Mouse (Mus musculus) neutrophil, adult 5-6 weeks (primary cell): ENCODE measurements around the gene Mdk. TPM values are rescaled to one million over a fixed set of nuclear protein-coding genes. Genes with fewer than 3 reads are reported as not detected.

Source experiments
- ATAC-seq: fragments of 151-379, 151-347 bp; 2 replicates; pipeline ENCODE4 v1.8.0; 2017; ENCODE audit warnings: mild to moderate bottlenecking, moderate TSS enrichment; ENCODE audit not compliant: insufficient number of reproducible peaks, poor library complexity, low FRiP score, severe bottlenecking; ENCODE audit errors: extremely low read depth
- total RNA-seq: library from RNA; stranded (forward); fragments of 200-1000 nt; gene quantifications from 2 replicates; pipeline ENCODE4 v1.2.3, GENCODE M21; 2017

Mdk gene
- total RNA-seq, 1 experiment from 2014 or later, result 1.3 TPM

DNA sequence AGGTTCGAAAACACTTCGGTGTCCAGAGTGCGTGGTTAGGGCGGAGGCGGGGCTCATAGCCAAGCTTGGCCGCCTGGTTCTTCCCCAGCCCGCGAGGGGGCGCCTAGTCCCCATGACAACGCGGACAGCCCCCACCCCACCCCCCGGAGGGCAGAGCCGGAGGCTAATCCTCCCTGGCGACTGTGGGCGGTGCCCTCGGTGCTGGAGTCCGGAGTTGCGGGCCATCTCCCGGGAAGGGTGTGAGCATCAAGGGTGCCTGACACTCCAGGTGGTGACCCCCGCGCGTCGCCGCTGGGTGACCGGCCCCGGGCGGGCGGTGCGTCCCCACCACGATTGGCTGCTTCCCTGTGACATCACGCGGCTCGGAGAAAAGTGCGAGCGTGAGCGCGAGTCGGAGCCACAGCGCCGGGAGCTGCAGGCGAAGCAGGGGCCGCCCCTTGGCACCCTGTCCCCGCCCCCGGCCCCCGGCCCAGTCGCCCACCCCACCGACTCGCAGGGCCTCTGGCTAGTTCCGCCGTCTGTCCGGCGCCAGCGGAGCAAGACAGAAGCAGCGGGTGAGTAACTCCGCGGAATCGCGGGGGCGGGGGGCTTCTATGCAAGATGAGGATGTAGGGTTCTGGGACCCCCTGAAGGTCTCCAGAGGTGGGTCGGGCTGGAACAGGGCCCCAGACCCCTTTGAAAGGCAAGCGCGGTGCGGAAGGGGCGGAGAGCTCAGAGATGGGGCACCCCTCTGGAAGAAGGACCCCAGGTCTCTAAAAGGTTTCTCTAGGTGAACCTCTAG lies 10.1 kb downstream of the Mdk start:
- no peak for ATAC-seq

DNA sequence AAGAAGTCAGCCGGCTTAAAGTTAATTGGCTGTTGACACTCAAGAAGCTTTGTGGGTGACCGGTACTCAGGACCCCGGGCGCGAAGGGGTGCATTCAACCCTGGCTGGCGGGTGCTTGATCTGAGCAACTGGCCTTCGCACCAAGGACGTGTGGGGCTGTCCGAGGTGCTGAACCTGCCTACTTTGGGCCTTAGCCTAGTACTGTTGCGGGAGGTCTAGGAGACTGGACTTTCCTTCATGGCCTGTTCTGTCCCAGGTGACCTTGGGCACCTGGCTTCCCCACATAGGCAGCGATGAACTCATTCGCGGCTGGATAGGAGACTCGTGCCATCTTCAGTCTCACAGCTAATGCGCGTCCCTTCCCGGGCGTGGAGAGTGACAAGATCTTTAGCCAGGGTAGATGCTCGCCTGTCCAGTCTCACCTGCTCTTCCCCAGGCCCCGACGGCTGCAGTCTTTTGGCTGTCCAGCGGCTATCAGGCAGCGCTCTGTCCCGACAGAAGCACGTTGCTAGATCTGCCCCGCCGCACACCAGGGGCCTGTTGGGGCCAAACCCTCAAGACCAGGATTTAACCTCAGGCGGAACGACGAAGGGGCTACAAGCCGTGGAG lies 10.8 kb downstream of the Mdk start:
- ATAC-seq, result no peak

DNA sequence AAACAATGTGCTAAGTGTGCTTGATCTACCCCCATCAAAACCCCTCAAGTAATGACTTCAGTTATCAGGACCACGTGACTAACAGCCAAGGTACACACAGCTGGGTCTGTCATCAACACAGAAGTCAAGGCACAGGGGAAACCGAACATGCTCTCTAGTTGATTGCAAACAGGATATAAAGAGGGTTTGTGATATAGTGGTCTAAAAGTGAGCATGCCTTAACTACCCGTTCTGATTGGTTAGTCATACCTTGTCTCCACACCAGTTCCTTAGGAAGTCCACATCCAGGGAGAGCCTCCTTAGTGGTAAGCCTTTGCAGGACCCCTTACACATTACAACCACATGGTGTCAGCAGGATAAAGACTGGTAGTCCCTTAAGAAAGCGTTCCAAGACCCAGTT lies 12.0 kb downstream of the Mdk start:
- ATAC-seq, result no peak

DNA sequence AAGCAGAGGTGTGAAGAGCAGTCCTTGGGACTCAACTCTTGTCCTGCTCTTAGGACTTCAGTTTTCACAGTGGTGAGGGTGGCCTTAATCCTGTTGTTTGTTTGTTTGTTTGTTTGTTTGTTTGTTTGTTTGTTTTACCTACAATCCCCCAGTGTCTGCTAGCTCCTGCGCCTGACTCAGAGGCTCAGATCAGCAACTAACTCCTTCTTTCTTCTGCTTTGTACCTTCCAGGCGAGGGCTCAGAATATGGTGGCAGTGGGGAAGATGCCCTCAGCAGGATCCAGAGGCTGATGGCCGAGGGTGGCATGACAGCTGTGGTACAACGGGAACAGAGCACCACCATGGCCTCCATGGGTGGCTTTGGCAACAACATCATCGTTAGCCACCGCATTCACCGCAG lies 15.0 kb downstream of the Mdk start:
- no peak for ATAC-seq

DNA sequence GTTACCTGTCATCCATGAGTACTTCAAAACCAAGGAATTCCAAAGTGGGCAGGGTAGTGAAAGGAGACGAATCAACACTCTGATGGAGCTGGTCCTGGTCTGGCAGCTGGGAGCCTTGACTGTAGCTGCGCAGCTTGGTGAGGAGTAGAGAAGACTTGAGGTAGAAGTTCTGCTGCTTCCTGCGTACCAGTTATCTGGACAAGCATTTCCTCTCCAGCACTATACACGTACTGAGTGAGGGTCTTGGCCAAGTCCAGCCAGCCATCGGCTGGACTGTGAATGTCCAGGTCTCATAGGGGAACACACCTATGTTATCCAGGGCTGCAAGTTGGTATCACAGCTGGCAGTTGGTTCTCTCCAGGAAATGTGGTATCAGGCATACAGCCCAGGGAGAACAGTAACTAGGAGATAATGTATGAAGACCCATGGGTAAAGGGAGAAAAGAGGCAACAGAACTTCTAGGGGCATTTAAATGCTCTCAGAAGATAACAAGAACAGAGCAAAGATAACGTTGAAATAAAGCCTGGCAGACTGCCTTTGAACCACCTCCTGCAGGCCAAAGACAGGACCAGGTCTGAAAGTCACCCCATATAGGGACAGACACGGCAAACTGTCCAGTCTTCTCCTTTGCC lies 15.6 kb downstream of the Mdk start:
- ATAC-seq, result no peak

DNA sequence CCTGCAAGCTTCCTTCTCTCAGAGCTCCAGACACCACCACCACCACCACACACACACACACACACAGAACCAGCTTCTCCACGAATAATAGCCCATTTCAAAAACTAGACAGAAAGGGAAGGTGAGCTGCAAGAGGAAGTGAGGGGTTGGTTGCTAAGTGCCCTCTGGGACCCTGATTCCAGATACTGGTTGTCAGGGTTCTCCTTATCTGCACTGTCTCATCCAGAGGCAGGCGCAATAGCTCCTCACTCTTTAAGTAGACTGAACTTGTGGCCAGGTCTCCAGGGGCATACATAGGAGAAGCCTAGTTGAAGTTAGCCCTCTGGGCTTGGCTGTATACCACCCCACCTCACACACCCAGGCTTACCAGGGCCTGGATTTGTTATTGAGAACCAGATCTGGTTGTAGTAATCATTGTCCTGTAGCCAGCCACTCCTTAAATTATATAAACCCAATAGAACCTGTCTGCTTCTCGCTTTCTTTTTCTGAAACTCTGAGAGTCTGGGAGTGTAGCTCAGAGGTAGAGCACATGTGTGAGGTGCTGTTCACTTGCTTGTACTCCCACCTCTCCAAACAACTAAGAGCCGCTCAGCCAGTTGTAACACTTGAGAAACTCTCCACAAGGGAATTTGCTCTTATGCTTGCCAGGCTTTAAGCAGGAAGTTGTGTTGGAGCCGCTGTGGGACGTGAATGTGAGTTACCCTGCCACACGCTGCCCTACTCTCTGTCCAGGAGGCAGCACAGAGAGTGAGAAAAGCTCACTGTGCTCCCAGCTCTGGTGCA lies 18.6 kb downstream of the Mdk start:
- ATAC-seq, result no peak

DNA sequence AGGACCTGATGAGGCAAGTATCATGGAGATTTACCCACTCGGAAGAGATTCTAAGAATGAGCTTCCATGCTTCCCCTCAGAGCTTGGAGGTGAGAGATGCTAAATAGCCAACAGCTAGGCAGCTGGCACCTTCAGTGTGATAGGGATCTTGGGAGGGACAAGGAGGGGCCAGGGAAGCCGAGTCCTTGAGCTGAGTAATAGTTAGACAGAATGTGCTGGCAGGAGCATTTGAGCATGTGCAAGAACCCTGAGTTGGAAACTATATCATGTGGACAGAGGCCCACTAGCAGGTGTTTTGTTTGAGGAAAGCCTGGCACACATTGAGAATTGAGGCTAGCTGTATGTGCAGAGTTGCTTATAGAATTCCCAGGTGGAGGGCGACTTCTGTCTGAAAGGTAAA lies 19.5 kb downstream of the Mdk start:
- ATAC-seq, result no peak

DNA sequence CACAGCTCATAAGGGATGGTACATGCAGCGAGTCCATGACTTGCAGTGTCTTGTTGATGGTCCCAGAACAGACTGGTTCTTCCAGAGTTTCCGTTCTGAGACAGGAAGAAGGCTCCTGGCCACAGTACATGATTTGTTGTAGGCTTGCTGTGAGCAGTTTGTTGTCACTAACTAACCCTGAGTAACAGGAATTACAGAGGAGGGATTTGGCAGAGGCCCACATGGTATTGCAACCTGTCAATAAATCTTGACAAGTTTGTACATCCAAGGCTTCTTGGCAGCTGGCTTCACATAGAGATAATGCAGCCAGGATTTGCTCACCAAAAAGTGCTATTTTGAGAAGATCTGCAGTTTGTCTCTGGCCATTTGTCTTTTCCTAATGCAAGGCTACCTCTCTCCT lies 26.0 kb downstream of the Mdk start:
- ATAC-seq, result no peak

DNA sequence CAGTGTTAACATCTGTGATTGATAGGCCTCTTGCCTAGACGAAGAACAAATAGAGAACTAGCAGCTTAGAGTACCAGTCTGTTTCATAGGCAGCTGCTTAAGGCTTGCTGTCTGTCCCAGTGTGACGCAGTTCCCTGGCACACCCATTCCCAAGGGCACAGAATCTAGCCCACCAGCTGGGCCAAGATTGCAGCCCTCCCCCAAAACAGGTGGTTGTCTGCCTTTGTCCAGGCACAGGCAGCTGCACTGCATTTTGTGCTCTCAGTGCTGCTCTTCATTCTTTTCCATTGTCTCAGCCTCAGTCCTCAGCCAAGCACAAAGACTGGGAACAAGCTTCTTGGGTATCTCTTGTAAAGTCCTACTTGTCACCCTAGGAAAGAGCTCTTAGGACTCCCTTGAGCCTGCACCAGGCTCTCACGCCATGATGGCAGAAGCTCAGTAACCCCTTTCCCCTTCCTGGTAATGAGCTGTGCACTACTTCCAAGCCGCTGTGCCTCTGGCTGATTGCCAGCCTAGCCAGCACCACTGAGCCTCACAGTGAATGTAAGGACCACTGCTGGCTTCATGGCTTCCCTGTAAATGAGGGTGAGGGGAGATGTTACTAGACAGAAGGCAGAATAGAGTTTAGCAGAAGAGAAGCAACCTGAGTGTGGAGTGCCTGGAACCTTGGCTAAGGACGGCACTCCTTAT lies 27.3 kb downstream of the Mdk start:
- no peak for ATAC-seq

DNA sequence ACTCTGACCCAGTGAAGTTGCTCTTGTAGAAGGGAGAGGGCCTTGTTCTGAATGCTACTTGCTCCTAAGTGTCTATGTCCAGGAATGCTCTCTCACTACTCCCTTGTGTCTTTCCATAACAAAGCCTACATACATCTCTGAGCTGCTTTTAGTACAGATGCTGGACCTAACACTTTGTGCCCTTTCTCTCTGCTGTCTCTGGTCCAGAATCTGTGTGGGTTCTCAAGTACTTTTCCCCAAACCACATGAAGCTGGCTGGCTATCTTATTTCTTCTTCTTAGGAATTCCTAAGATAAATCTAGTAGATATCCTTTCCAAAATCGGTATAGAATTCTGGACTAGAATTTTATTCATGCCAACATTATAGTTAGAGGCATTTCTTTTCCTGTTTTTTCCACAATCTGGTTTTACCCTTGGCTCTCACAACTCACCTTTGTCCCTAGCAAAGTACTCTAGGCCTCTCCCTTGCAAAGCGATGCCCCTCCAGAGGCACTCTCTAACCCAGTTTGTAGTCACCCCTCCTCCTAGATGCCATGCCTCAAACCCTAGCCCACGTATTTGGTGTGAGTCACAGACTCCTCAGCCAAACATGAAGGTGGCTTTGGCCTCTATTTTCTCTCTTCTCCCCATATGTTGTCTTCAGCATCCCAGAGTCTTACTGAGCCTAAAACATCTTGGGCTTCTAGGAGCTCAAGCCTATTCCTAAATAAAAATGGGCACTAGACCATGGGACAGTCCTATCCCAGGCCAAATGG lies 28.7 kb downstream of the Mdk start:
- no peak for ATAC-seq

DNA sequence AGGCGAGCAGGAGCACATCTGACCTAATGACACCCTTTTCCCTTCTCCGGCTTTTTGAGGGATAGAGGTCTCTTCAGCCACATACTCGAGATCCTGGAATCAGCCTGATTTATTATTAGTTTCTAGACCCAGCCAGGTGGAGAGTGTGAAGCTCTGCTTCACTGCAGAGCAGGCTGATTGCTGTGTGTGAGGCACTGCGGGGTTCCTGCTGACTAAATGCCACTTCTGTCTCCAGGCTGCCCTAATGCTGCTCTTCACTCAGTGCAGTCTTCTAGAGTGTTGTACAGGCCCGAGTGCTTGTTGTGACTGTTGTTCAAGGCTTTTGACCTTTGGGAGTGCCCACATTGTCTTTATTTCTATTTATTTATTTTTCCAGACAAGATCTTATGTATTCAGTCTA lies 29.8 kb downstream of the Mdk start:
- ATAC-seq, result no peak

DNA sequence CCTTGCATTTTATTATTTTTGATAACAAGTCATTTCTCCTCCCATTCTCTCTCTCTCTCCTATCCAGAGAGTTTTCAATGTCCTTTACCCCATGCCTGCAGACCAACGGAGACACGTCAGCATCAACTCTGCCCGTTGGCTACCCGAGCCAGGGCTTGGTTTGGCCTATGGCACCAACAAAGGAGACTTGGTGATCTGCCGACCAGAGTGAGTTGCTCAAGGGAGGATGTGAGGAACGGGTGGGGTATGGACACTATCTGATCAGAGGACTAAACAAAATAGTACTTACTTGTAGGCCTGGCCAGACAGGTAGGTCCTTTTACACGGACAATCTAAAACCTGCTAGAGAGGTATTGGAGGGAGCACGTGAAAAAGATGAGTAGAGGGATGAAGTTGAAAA lies 31.7 kb downstream of the Mdk start:
- no peak for ATAC-seq

DNA sequence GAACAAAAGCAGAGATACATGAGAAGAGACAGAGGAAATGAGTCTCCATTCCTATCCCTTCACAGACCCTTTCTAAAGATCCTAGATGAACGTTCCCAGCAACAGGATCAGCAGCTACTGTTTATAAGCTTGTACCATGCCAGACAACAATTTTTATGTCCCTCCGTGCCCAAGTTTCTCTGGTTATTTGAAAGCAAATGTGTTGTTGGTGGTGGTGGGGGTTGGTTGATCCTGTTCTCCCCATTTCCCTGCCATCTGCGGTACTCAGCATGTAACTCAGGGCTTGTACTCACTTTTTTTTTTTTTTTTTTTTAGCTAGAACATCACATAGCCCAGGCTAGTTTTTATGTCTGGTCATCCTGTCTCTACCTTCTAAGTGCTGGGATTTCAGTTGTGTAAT lies 33.0 kb downstream of the Mdk start:
- no peak for ATAC-seq

DNA sequence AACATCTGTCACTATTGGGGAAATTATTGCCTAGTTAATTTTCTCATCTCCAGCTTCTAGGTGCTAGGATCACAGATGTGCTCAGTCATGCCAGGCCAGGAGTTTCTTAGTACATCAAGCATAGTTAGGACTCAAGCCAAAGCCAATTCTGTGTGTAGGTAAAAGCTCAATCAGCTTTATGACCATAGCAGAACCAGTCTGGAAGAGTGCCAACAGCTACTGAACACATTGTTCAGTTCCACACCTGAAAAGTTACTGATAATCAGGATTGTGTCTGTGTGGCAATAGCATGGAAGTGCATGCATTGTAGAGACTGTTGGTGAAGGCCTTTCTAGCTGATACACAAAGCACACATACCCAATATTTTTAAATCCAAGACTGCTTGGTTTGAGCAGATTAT lies 34.1 kb downstream of the Mdk start:
- ATAC-seq, result no peak

DNA sequence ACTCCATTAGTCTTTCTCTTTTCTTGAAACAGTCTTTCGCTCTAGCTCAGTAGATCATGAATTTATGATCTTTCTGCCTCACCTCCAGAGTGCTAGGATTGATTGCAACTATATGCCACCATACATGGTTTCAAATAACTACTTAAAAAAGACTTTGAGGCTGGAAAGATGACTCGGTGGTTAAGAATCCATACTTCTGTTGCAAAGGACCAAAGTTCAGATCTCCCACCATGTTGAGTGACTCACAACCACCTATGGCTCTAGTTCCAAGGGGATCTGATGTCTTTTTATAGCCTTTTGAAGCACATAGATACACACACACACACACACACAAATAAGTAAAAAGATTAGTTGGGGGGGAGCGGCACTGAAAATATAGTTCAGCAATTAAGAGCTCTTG lies 36.7 kb downstream of the Mdk start:
- no peak for ATAC-seq

DNA sequence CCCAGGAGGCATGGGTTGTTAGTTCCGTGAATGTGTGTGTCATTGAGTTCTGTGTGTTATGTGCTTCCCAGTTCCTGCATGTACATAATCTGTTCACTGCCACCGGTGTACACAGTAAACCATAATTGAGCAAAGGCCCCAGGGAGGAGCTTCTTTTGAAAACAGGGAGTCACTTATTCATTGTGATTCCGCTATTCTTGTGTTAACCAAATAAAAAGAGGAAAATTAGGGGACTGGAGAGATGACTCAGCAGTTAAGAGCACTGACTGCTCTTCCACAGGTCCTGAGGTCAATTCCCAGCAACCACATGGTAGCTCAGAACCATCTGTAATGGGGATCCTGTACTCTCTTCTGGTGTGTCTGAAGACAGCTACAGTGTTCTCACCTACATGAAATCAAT lies 37.4 kb downstream of the Mdk start:
- ATAC-seq, result no peak

DNA sequence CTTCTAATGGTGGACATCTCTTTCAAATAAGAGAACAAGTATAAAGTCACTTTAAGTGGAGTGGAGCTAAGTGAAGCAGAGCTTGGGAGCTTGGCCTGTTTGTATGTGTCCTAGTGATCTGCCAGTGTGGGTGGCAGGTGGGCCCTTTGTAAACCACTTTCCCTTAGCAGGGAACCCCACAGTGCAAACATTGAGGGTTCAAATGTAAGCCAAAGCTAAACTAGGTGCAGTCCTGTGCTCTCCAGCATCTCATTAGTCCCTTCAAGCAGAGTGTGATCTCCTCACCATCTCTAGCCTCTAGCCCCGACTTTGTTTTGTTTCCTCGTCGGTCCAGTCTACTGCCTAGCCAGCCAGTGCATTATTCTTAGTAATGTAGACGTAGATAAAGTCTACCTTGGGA lies 47.5 kb downstream of the Mdk start:
- ATAC-seq, result no peak

DNA sequence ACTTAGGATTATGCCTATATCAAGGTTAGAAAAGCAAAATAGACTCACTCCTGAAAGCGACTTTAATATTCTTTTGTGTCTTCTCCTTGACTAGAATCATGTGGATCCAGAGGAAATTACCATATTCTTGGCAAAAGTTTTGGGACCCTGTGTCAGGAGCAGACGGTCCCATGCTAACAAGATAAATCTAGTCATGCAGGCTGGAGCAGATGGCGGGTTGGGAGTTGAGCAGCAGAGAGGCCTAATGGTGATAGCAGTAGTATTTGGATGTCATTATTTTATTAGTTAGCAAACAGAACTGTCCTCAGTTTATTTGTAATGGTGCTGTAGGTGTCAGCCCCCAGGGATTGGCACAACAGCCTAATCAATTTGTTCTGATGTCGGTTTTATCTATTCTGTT lies 48.1 kb downstream of the Mdk start:
- no peak for ATAC-seq
